Mouse (Mus musculus) liver, postnatal 0 days (tissue): ENCODE measurements at regions not wholly inside any gene's neighbourhood (a gene's known extent, or its start where the extent isn't known, plus 50 kb on each side); places are given as distances from the start of the nearest gene placed in this dataset.

Source experiments
- ATAC-seq: fragments of 200-750 bp; cut with Nextera tagmentation; 2 replicates; pipeline ENCODE4 v1.8.0; 2017; ENCODE audit warnings: mild to moderate bottlenecking, moderate library complexity
- DNase-seq: peaks from one replicate; pipeline ENCODE4 v3.0.0-alpha.2; 2016
- H3K27ac ChIP-seq: fragments of 300-500 bp; sonication (generic); 2 replicates; pipeline ENCODE4 v1.5.1; 2014; ENCODE audit warnings: antibody characterized with exemption, moderate library complexity, mild to moderate bottlenecking, low read depth
- H3K27me3 ChIP-seq: fragments of 300-500 bp; sonication (generic); 2 replicates; pipeline ENCODE4 v1.6.1; 2014; ENCODE audit warnings: low read length, control low read depth, mixed read lengths; ENCODE audit not compliant: insufficient read depth
- H3K36me3 ChIP-seq: fragments of 300-500 bp; sonication (generic); replicated peaks from 2 replicates; pipeline ENCODE4 v1.6.1; 2014; ENCODE audit warnings: mild to moderate bottlenecking, control low read depth, low read length, moderate library complexity, mixed read lengths; ENCODE audit not compliant: insufficient read depth
- H3K4me1 ChIP-seq: fragments of 300-500 bp; sonication (generic); 2 replicates; pipeline ENCODE4 v1.6.1; 2014; ENCODE audit warnings: antibody characterized with exemption, mild to moderate bottlenecking, control low read depth; ENCODE audit not compliant: insufficient read depth
- H3K4me2 ChIP-seq: fragments of 300-500 bp; sonication (generic); 2 replicates; pipeline ENCODE4 v1.6.1; 2014; ENCODE audit warnings: low read depth, mild to moderate bottlenecking, low read length, moderate library complexity, mixed read lengths
- H3K4me3 ChIP-seq: fragments of 300-500 bp; sonication (generic); 2 replicates; pipeline ENCODE4 v1.5.1; 2014; ENCODE audit warnings: low read depth, low read length
- H3K9ac ChIP-seq: fragments of 300-500 bp; sonication (generic); replicated peaks from 2 replicates; pipeline ENCODE4 v1.6.1; 2014; ENCODE audit warnings: mild to moderate bottlenecking, moderate library complexity
- H3K9me3 ChIP-seq: fragments of 300-500 bp; sonication (generic); 2 replicates; pipeline ENCODE4 v1.6.1; 2016; ENCODE audit warnings: mild to moderate bottlenecking, control low read depth, low read length, mixed read lengths
- CTCF ChIP-seq: sonication (generic); IDR thresholded peaks from 2 replicates; pipeline ENCODE4 v1.5.1; 2016; ENCODE audit warnings: antibody characterized with exemption, low read depth
- EP300 ChIP-seq: IDR thresholded peaks from 2 replicates; pipeline ENCODE4 v1.6.1; 2016; ENCODE audit warnings: antibody characterized with exemption, low read depth, mild to moderate bottlenecking
- WGBS: fragments of 180-500 bp; shearing (Covaris S2); extraction: QIAGEN DNeasy Blood & Tissue Kit; methylation state at CpG from one replicate; pipeline ENCODE4 v1.1.7; 2014; ENCODE audit not compliant: insufficient replicate concordance; 5-methylcytosine and 5-hydroxymethylcytosine counted together

GRCm38 (mm10) chr16:71835325-71835724 is 472.8 kb upstream of the Robo1 start:
- no peaks in the 10 kb centered on the region for H3K9me3 ChIP-seq

GRCm38 (mm10) chr16:71850097-71850496 is 458.0 kb upstream of the Robo1 start:
- no peaks in the 10 kb centered on the region for H3K27me3 ChIP-seq
- no peak for ATAC-seq
- WGBS: 65% methylated on average over 3 of the region's 3 CpGs

More at GRCm38 (mm10) chr16:71835325-71835724, 472.8 kb upstream of the Robo1 start:
- TF ChIP-seq CTCF (no peak), EP300 (no peak)
- 58% methylated on average over 2 of the region's 2 CpGs for WGBS
- H3K4me3 ChIP-seq: no peak overlapping the region
- DNase-seq: no peak
- H3K36me3 ChIP-seq: no peaks in the 10 kb centered on the region
- no peak for ATAC-seq
- H3K9ac ChIP-seq: no peak overlapping the region
- no peaks in the 10 kb centered on the region for H3K4me1 ChIP-seq
- no peaks in the 10 kb centered on the region for H3K27me3 ChIP-seq
- H3K4me2 ChIP-seq: no peak overlapping the region
- H3K27ac ChIP-seq: no peak overlapping the region

GRCm38 (mm10) chr16:71851590-71852190 is 456.4 kb upstream of the Robo1 start:
- no peak for TF ChIP-seq EP300
- no peak for TF ChIP-seq CTCF
- Histone ChIP-seq H3K9me3 (no peaks in the 10 kb centered on the region), H3K4me1 (no peaks in the 10 kb centered on the region), H3K36me3 (no peaks in the 10 kb centered on the region), H3K9ac (no peak overlapping the region), H3K4me2 (no peak overlapping the region), H3K4me3 (no peak overlapping the region), H3K27me3 (no peaks in the 10 kb centered on the region), H3K27ac (no peak overlapping the region)
- ATAC-seq: no peak
- WGBS: 67% methylated on average over 3 of the region's 3 CpGs
- DNase-seq: no peak

More at GRCm38 (mm10) chr16:71850097-71850496, 458.0 kb upstream of the Robo1 start:
- Histone ChIP-seq H3K9ac (no peak overlapping the region), H3K4me3 (no peak overlapping the region), H3K36me3 (no peaks in the 10 kb centered on the region), H3K27ac (no peak overlapping the region), H3K9me3 (no peaks in the 10 kb centered on the region), H3K4me1 (no peaks in the 10 kb centered on the region), H3K4me2 (no peak overlapping the region)
- TF ChIP-seq CTCF: no peak
- no peak for TF ChIP-seq EP300
- DNase-seq: no peak

GRCm38 (mm10) chr16:71857877-71858276 is 450.2 kb upstream of the Robo1 start:
- no peak overlapping the region for H3K4me2 ChIP-seq
- TF ChIP-seq EP300 (no peak), CTCF (no peak)
- no peak overlapping the region for H3K4me3 ChIP-seq
- no peaks in the 10 kb centered on the region for H3K27me3 ChIP-seq
- H3K9ac ChIP-seq: no peak overlapping the region
- ATAC-seq (no peak), DNase-seq (no peak)
- H3K36me3 ChIP-seq: no peaks in the 10 kb centered on the region
- no peaks in the 10 kb centered on the region for H3K9me3 ChIP-seq
- no peaks in the 10 kb centered on the region for H3K4me1 ChIP-seq
- H3K27ac ChIP-seq: no peak overlapping the region

GRCm38 (mm10) chr16:71860205-71860604 is 447.9 kb upstream of the Robo1 start:
- H3K27ac ChIP-seq: no peak overlapping the region
- no peaks in the 10 kb centered on the region for H3K36me3 ChIP-seq
- H3K4me2 ChIP-seq: no peak overlapping the region
- TF ChIP-seq EP300: no peak
- no peak for TF ChIP-seq CTCF
- no peaks in the 10 kb centered on the region for H3K27me3 ChIP-seq
- 75% methylated on average over 2 of the region's 2 CpGs for WGBS
- no peaks in the 10 kb centered on the region for H3K9me3 ChIP-seq
- H3K4me3 ChIP-seq: no peak overlapping the region
- no peak overlapping the region for H3K9ac ChIP-seq
- no peak for DNase-seq
- no peak for ATAC-seq
- H3K4me1 ChIP-seq: no peaks in the 10 kb centered on the region

- Histone ChIP-seq H3K9me3 (0 out of 2 replicates have a peak, but pooled peaks cover 3% of the 10 kb centered on the region), H3K27ac (no peak overlapping the region), H3K4me3 (no peak overlapping the region), H3K27me3 (no peaks in the 10 kb centered on the region), H3K4me1 (no peaks in the 10 kb centered on the region), H3K36me3 (no peaks in the 10 kb centered on the region), H3K9ac (no peak overlapping the region), H3K4me2 (no peak overlapping the region)
- no peak for ATAC-seq
- TF ChIP-seq EP300: no peak
- no peak for TF ChIP-seq CTCF
- no peak for DNase-seq
- 76% methylated on average over 4 of the region's 4 CpGs for WGBS
These were observed 422.4 kb upstream of the Robo1 start for GRCm38 (mm10) chr16:71885701-71886100.
